Mouse (Mus musculus): ENCODE measurements around the gene Cdk15. TPM values are rescaled to one million over a fixed set of nuclear protein-coding genes. Genes with fewer than 3 reads are reported as not detected.

Gene Cdk15
- 0.44 TPM for polyA plus RNA-seq (2012; fragmentation: generic; extraction: Trizol)

DNA sequence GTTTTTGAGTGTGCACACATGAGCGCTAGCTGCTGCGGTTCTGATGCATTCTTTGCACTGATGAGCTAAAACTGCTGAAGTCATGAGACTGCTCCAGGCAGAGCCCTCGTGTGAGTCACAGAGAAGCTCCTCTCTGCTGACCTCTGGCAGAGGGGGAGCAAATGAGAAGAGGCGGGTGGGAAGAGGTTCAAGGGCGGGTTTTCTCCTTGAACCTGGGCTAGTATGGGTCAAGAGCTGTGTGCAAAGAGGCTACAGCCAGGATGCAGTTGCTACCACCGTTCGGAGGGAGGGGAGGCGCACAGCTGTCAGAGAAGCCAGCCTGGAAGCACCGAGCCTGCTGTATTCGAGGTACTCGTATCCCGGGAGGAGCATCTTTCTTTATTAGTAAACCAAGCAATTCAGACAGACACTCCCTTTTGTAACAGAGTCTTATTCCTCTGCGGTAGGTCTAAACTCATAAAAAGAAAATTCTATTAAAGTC, at the start of gene Cdk15:
Gene Cdk15, plus strand, starts transcription at position 156 of the 481 bp plus-strand sequence.
- Histone ChIP-seq H3K79me2 (ENCODE audit: control insufficient read depth, insufficient read depth) (no peaks in the 10 kb centered on the region), H3K4me3 (no peak within 1 kb of the TSS), H3K27me3 (ENCODE audit: control insufficient read depth, insufficient read depth, insufficient read length) (no peaks in the 10 kb centered on the region), H3K4me2 (ENCODE audit: low read depth) (peak within 1 kb of the TSS; percentile 37), H3K36me3 (ENCODE audit: control insufficient read depth, insufficient read depth) (no peaks in the 10 kb centered on the region), H3ac (ENCODE audit: control insufficient read depth, insufficient read length) (no peak within 1 kb of the TSS)
- TF ChIP-seq MYOD1 (IDR thresholded peaks at IDR 0.05; ENCODE audit: control insufficient read depth in 1 of 3, insufficient read length in 2 of 3, low read depth in 2 of 3) (peak in 1 of 3 experiments; percentile 44), TCF12 (IDR thresholded peaks at IDR 0.05; ENCODE audit: insufficient read depth, poor library complexity, severe bottlenecking) (no peak), MYOG (IDR thresholded peaks at IDR 0.05; ENCODE audit: control insufficient read depth in 1 of 3, insufficient read depth in 1 of 3, insufficient read length in 2 of 3, low read depth in 2 of 3) (peak in 1 of 3 experiments; percentile 31)

DNA sequence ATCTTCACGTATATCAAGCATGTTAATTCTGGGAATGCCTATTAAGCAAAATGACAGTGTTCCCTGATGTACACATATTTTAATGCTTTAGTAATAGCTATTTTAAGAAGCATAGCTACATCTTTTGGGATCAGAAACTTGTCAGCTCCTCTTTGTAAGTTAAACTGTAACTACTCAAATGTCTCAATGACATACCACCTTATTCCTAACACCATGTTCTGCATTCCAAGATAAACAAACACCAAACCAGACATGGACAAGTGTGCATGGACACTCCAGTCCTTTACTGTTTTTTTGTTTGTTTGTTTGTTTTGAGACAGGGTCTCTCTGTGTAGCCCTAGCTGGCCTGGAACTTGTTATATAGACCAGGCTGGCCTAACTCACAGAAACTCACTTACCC, 48.4 kb upstream of the Cdk15 start:
- Histone ChIP-seq H3K4me3 (no peak overlapping the region), H3K79me2 (ENCODE audit: control insufficient read depth, insufficient read depth) (no peaks in the 10 kb centered on the region), H3K4me2 (ENCODE audit: low read depth) (no peak overlapping the region), H3K36me3 (ENCODE audit: control insufficient read depth, insufficient read depth) (peaks cover 20% of the 10 kb centered on the region), H3K27me3 (ENCODE audit: control insufficient read depth, insufficient read depth, insufficient read length) (no peaks in the 10 kb centered on the region), H3ac (ENCODE audit: control insufficient read depth, insufficient read length) (no peak overlapping the region)
- TF ChIP-seq MYOG (IDR thresholded peaks at IDR 0.05; ENCODE audit: control insufficient read depth in 1 of 3, insufficient read depth in 1 of 3, insufficient read length in 2 of 3, low read depth in 2 of 3), result no peak
- TF ChIP-seq TCF12 (IDR thresholded peaks at IDR 0.05; ENCODE audit: insufficient read depth, poor library complexity, severe bottlenecking), result no peak
- no peak for TF ChIP-seq USF1 (IDR thresholded peaks at IDR 0.05; ENCODE audit: low read depth)
- no peak for TF ChIP-seq MAX (IDR thresholded peaks at IDR 0.05; ENCODE audit: low read depth)
- no peak for TF ChIP-seq CEBPB (IDR thresholded peaks at IDR 0.05; ENCODE audit: insufficient read depth, poor library complexity, severe bottlenecking)
- TF ChIP-seq REST (IDR thresholded peaks at IDR 0.05; ENCODE audit: insufficient read depth, insufficient read length), result no peak
- TF ChIP-seq POLR2A (IDR thresholded peaks at IDR 0.05; ENCODE audit: insufficient read length, low read depth), result no peak
- TF ChIP-seq MYOD1 (IDR thresholded peaks at IDR 0.05; ENCODE audit: control insufficient read depth in 1 of 3, insufficient read length in 2 of 3, low read depth in 2 of 3), result no peak
- no peak for TF ChIP-seq POLR2AphosphoS2 (IDR thresholded peaks at IDR 0.05; ENCODE audit: insufficient read length, low read depth)
- TF ChIP-seq E2F4 (IDR thresholded peaks at IDR 0.05; ENCODE audit: insufficient read depth), result no peak
- TF ChIP-seq TCF3 (IDR thresholded peaks at IDR 0.05; ENCODE audit: insufficient read length, low read depth), result no peak
- no peak for TF ChIP-seq SRF (IDR thresholded peaks at IDR 0.05; ENCODE audit: control insufficient read depth, insufficient read length, low read depth)

- Histone ChIP-seq H3K79me2 (ENCODE audit: control insufficient read depth, insufficient read depth) (no peaks in the 10 kb centered on the region), H3K27me3 (ENCODE audit: control insufficient read depth, insufficient read depth, insufficient read length) (no peaks in the 10 kb centered on the region), H3ac (ENCODE audit: control insufficient read depth, insufficient read length) (no peak overlapping the region), H3K4me2 (ENCODE audit: low read depth) (no peak overlapping the region), H3K36me3 (ENCODE audit: control insufficient read depth, insufficient read depth) (peaks cover 9% of the 10 kb centered on the region), H3K4me3 (no peak overlapping the region)
- TF ChIP-seq SRF (IDR thresholded peaks at IDR 0.05; ENCODE audit: control insufficient read depth, insufficient read length, low read depth) (no peak), MYOG (IDR thresholded peaks at IDR 0.05; ENCODE audit: control insufficient read depth in 1 of 3, insufficient read depth in 1 of 3, insufficient read length in 2 of 3, low read depth in 2 of 3) (no peak), POLR2A (IDR thresholded peaks at IDR 0.05; ENCODE audit: insufficient read length, low read depth) (no peak), TCF12 (IDR thresholded peaks at IDR 0.05; ENCODE audit: insufficient read depth, poor library complexity, severe bottlenecking) (no peak), MYOD1 (IDR thresholded peaks at IDR 0.05; ENCODE audit: control insufficient read depth in 1 of 3, insufficient read length in 2 of 3, low read depth in 2 of 3) (no peak), E2F4 (IDR thresholded peaks at IDR 0.05; ENCODE audit: insufficient read depth) (no peak), TCF3 (IDR thresholded peaks at IDR 0.05; ENCODE audit: insufficient read length, low read depth) (no peak), USF1 (IDR thresholded peaks at IDR 0.05; ENCODE audit: low read depth) (no peak), REST (IDR thresholded peaks at IDR 0.05; ENCODE audit: insufficient read depth, insufficient read length) (no peak), MAX (IDR thresholded peaks at IDR 0.05; ENCODE audit: low read depth) (no peak), CEBPB (IDR thresholded peaks at IDR 0.05; ENCODE audit: insufficient read depth, poor library complexity, severe bottlenecking) (no peak), POLR2AphosphoS2 (IDR thresholded peaks at IDR 0.05; ENCODE audit: insufficient read length, low read depth) (no peak)
These were observed 45.1 kb upstream of the Cdk15 start for GRCm38 (mm10) chr1:59211651-59212050.

DNA sequence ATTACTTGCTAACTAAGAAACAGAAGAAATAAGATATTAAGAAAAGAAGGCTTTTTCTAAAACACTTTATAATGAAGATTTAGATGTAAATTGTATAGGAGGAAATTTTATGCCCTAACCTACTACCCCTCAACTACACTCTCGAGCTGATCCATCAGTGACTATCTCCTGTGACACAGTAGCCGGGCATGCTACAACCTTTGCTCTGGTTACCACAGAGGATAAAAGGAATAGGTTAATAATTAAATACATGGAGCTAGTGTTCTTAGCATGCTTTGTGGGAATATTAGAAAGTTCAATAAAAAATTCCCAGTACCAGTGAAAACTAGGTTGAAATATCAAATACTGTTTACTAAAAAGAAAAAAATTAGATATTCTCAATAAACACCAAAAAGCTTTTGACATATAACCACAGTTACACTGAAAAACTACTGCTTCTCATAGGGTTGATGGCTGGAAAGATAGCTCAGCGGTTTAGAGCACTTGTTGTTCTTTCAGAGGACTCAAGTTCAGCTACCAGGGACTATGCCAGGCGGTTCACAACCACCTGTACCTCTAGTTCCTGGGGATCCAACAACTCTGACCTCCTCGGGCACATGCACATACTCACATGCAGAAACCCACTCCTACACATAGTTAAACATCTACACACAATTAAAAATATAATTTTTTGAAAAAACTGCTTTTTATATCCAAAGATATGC, 44.5 kb upstream of the Cdk15 start:
- no peak overlapping the region for H3K4me2 ChIP-seq (ENCODE audit: low read depth)
- TF ChIP-seq MYOD1 (IDR thresholded peaks at IDR 0.05; ENCODE audit: control insufficient read depth in 1 of 3, insufficient read length in 2 of 3, low read depth in 2 of 3), result no peak
- TF ChIP-seq CEBPB (IDR thresholded peaks at IDR 0.05; ENCODE audit: insufficient read depth, poor library complexity, severe bottlenecking), result no peak
- TF ChIP-seq SRF (IDR thresholded peaks at IDR 0.05; ENCODE audit: control insufficient read depth, insufficient read length, low read depth), result no peak
- TF ChIP-seq REST (IDR thresholded peaks at IDR 0.05; ENCODE audit: insufficient read depth, insufficient read length), result no peak
- TF ChIP-seq MYOG (IDR thresholded peaks at IDR 0.05; ENCODE audit: control insufficient read depth in 1 of 3, insufficient read depth in 1 of 3, insufficient read length in 2 of 3, low read depth in 2 of 3), result no peak
- no peak for TF ChIP-seq TCF12 (IDR thresholded peaks at IDR 0.05; ENCODE audit: insufficient read depth, poor library complexity, severe bottlenecking)
- no peak for TF ChIP-seq MAX (IDR thresholded peaks at IDR 0.05; ENCODE audit: low read depth)
- no peak for TF ChIP-seq POLR2AphosphoS2 (IDR thresholded peaks at IDR 0.05; ENCODE audit: insufficient read length, low read depth)
- TF ChIP-seq E2F4 (IDR thresholded peaks at IDR 0.05; ENCODE audit: insufficient read depth), result no peak
- no peak for TF ChIP-seq TCF3 (IDR thresholded peaks at IDR 0.05; ENCODE audit: insufficient read length, low read depth)
- TF ChIP-seq USF1 (IDR thresholded peaks at IDR 0.05; ENCODE audit: low read depth), result no peak
- TF ChIP-seq POLR2A (IDR thresholded peaks at IDR 0.05; ENCODE audit: insufficient read length, low read depth), result no peak

More for the DNA sequence above, 44.5 kb upstream of the Cdk15 start:
- Histone ChIP-seq H3K36me3 (ENCODE audit: control insufficient read depth, insufficient read depth) (peaks cover 9% of the 10 kb centered on the region), H3ac (ENCODE audit: control insufficient read depth, insufficient read length) (no peak overlapping the region), H3K27me3 (ENCODE audit: control insufficient read depth, insufficient read depth, insufficient read length) (no peaks in the 10 kb centered on the region), H3K79me2 (ENCODE audit: control insufficient read depth, insufficient read depth) (no peaks in the 10 kb centered on the region), H3K4me3 (no peak overlapping the region)
